Mouse (Mus musculus) layer of hippocampus, postnatal 36 days (tissue): ENCODE results near the gene Kcnma1. TPM values are rescaled to one million over a fixed set of nuclear protein-coding genes. Genes with fewer than 3 reads are reported as not detected.
A peak's percentile ranks its signal among the peaks of the same experiment; 100 is the strongest.

ENCODE experiments used
- DNase-seq, 2 experiments: peaks; one replicate each; pipeline ENCODE4 v3.0.0; 2022
- total RNA-seq, 2 experiments: library from RNA; stranded (reverse); gene quantifications; 2 replicates each; pipeline ENCODE4 v1.2.3; 2021

Kcnma1 gene
- total RNA-seq, 2 experiments from 2014 or later, result 138 to 151 TPM

DNA sequence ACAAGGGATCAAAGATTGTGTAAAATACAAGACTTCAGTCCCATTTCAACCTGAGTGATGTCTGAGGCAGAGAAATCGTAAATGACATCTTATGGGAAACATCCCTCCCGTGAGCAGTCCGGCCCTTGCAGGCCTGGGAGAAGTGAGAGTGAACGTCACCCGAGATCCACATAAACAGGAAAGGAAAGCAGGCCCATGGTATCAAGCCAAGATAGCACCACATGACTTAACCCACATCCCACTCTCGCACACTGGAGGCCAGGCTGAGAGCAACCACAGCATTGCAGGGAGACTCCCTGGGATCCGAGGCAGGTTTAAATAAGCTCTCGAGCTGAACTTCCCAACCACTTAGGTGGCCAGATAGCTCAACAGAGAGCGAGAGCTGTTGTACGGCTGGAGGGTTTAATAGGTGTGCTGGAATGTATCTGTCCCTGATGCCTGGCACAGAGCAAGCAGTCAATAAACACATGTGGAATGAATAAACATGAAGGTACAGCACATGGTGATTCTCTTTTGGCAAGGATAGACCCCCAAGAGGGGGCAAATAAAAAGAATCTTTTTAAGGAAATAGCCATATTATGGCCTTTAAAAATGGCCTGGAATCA is 493.1 kb downstream of the Kcnma1 start:
- DNase-seq, result no peak

DNA sequence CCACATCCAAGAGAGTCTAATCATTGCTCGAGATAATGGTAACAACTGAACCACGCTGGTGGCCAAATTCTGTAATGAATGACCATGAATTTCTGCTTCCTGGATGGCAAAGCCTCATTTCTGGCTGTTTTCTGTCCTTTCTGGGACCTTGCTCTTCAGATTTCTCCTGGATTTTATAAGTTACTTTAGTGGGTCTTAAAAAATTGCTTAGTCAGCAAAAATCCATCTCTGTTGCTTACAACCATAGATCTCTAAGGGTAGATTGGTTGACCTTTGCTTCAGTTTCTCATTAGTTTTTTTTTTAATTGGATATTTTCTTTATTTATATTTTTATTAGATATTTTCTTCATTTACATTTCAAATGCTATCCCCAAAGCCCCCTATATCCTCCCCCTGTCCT is 496.9 kb downstream of the Kcnma1 start:
- DNase-seq, result no peak

- DNase-seq, result no peak
Observed at GRCm38 (mm10) chr14:23509792-23510191, 504.5 kb downstream of the Kcnma1 start.

DNA sequence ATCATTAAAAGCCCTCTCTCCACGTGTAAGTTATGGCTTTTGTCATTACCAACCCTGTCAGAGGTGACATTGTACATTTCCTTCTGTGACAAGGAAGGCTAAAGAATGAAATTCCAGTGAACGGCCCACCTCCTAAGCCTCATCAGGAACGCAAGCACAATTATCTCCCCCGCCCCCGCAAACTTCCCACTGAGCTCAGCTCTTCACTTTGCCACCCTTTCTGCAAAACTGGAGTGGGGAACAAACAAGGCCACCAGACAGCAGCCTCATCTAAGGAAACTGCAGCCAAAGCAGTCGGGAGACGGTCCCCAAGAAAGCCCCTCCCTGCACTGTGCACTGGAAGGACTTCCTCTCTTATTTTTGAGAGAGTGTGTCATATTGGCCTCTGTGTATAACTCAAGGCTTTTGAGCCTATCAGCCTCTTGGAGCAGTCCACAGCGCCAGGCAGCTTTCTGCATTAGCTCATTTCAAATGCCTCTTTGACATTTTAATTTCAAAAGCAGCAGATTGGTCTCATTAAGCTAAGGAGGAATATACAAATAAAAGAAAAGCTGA is 512.0 kb downstream of the Kcnma1 start:
- peak in 1 of 2 experiments; percentile 14 for DNase-seq

GRCm38 (mm10) chr14:23496801-23497200 is 517.5 kb downstream of the Kcnma1 start:
- no peak for DNase-seq

DNA sequence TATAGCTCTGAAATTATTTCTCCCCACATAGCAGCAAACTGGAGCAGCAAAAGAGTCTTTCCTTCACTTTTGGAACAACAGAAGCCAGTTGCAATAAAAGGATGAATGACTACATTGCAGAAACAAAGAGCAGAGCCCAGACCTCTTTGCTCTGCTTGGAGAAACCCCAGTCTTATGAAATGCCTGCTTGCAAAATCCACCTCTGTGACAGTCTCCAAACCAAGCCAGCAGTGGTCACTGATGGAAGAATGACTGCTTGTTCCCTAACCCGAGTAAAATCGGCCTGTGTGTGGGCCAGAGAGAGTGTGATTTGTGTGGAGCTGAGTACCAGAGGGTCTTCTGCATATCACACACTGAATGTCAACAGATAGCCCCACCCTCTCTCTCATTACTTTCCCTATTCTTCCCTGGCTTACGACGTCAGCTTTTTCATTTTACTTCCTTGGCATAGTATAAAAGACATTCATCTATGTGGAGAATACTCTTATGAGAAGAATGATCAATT is 518.0 kb downstream of the Kcnma1 start:
- DNase-seq, result no peak

DNA sequence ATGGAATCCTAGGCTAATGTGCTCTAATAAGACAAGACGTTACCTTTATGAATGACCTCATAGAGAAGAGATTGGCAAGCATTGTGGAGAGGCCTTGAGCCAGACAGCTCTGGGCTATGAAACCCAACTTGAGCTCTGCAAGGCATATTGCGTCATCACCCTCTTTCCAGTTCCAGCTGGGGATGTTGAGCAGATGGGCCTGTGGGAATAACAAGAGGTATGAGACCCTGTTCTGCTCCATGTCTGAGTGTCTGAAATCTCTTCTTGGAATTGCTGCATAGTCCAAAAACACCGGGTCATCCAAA is 519.8 kb downstream of the Kcnma1 start:
- DNase-seq, result no peak

GRCm38 (mm10) chr14:23493750-23494495 is 520.4 kb downstream of the Kcnma1 start:
- DNase-seq, result no peak

GRCm38 (mm10) chr14:23492581-23493360 is 521.5 kb downstream of the Kcnma1 start:
- no peak for DNase-seq

DNA sequence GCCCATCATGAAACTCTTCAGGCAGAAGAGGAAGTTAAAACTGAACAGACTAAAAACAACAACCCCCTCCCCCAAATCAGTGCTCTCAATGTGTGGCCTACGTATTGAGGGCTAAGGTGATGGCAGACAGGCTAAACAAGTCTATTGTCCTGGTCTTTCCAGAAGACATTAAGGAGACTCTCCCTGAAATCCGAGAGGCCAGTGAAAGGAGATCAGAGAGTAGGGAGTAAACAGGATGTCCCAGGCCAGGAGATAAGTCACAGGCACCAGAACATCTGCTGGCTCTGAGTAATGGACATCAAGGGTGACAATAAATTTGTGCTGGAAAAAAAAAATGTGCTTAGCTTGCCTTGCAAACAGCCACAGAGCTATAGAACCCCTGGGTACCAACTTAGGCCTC is 522.9 kb downstream of the Kcnma1 start:
- no peak for DNase-seq

DNA sequence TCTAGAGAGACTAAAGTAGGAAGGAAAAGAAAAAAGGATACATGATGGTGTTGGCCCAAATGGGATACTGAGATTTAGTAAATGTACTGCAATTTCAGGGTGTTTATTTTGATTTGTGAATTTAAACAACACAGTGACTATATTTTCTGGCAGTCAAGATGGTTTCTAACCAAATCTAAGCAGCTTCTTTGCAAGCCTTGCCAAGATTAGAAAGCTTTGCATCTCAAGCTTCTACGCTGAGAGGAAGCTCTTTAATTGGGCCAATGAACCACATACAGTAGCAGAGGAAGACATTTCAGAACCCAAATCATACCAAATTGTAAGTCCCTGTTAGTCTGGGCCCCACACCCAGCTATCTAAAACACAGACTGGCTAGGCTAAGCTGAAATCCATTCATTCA is 527.6 kb downstream of the Kcnma1 start:
- no peak for DNase-seq

GRCm38 (mm10) chr14:23485802-23486500 is 528.3 kb downstream of the Kcnma1 start:
- DNase-seq, result no peak

DNA sequence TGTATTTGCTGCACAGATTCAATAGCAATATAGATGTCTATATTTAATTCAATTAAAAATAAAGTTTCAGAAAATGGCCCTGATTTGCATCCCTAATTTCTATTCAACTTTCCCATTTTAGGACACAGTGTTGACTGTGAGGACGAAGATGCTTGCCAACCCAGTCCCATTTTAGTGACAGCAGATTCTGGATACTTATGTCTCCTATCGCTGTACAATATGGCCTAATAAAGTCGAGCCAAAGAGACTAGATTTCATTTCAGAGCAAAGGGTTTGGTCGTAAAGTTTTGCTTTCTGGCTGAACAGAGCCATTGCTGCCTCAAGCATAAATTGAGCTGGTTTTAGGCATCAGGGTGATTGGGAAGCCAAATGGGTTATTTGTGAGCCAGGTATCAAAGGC is 539.2 kb downstream of the Kcnma1 start:
- DNase-seq, result peak in 1 of 2 experiments; percentile 8

DNA sequence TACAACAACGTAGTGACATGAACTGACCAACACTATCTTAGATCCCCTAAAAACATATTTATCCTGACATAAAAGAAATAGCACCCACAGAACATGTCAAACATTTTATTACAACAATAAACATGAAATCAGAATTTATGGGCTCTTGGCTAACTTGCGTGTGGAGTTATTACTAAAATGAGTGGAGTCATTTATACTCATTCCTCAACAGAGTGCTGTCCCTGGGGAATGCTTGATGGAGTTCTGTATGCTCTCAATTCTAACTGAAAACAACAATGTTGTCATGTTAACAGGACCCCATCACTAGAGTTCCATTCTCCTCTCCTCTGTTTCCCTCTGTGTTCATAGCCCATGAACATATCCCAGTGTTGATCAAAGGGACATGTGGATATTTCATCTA is 544.2 kb downstream of the Kcnma1 start:
- DNase-seq, result no peak

DNA sequence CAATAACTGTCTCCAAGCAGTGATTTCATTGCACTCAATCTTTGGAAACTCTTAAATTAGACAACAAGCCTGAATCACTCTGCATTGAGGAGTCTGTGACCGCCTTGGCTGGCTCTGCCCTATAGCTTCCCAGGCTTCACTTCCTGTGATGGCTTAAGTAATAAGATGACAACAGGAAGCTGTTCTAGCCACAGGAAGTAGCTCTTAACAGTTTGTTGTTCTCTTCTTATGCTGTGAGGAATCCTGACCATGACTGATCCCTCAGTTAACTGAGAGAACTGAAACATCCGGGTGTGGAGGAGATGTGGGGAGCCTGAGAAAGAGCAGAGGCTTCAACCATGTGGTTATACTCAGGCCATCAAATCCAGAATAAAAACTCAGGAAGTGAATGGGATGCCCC is 549.2 kb downstream of the Kcnma1 start:
- DNase-seq, result no peak

GRCm38 (mm10) chr14:23458560-23458959 is 555.7 kb downstream of the Kcnma1 start:
- no peak for DNase-seq

DNA sequence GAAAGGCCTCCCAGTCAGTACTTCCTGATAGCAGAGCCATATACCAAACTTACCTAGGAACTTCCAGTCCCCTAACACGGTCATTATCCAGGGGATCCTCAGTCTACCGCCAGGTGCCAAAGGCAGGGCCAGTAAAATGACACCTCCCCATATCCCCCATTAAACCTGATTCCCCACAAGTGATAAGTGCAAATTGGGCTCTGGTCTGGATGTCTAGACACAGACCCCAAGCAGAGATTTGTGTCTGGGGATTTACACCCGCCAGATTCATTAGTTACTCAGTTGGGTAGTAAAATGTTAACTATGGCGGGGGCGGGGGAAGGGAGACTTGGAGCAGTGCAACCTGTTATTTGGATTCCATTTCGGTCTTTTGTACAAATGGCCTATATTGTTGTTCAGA is 562.6 kb downstream of the Kcnma1 start:
- no peak for DNase-seq

DNA sequence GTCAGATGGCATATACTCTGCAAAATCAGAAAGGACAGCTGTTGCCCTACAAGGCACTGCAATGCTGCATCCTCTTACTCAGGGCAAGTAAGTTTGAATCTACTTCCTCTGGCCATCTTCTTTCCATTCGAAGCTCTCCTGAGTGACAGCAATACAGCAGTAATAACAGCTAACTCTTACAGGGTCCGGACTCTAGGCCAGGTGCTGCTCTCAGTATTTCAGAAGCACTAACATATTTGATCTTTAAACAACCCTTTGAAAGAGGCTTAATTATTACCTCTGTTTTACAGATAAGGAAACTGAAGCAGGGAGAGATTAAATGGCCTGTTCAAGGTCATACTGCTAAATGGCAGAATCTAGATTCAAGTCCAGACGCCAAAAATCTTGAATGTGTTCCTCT is 576.8 kb downstream of the Kcnma1 start:
- DNase-seq, result no peak

DNA sequence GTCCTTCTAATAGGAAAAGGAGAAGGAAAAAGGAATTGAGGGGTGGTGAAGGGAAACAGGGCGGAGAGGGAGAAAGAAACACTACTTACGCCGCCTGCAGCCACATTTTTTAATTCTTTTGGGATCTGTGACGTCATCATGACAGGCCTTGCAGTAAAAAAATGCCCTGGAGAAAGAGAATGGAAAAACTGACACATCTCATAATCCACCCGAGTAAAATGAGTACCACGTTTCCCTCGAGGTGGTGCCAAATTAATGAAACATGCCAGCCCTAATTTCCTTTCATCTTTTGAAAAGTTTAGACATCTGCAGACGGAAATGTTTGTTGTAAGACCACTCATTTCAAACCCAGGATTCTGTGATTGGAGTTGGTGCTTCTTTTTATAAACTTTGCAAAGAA is 578.4 kb downstream of the Kcnma1 start:
- DNase-seq, result no peak

DNA sequence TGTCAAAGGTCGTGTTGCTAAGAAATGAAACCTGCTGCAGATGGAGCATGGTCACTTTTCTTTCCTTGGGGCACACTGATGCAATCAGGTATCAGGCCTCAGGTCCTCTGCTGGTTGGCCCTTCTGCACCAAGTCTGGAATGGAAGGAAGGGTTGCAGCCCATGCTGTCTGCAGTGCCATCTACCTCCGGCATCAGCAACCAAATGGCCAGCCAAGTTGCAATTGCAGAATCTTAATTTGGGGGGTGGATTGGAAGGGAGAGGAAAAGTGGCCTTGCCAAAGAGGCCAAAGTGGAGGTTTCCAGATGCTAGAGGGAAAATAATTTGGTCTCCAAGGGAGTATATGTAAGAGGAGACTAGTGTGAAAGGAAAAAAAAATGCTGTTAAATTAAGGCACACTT is 584.3 kb downstream of the Kcnma1 start:
- no peak for DNase-seq

- no peak for DNase-seq
Observed at GRCm38 (mm10) chr14:23429043-23429442, 585.2 kb downstream of the Kcnma1 start.

DNA sequence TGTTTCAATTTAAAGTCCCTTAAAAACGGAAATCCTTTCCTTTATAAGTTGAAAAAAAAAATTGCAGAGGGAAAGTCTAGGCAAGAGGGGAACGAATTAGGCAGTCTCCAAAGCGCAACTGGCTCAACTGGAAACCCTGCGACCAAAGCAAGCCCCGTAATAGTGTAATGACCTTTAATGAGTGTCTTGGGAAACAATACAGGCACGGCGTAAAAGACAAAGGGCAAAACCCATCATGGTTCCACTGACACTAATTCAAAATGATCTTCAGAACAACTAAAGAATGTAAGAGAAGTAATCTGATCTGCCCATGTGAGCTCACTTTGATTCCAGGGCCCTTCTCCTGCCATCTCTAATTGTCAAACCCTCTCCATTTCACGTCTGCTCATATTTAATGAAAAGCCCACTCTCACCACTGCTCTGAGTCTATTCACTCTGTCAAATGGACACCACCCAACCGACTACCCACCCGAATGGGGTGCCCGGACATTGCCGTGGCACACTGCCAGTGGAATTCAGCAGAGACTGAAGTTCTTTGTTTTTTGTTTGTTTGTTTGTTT is 591.7 kb downstream of the Kcnma1 start:
- DNase-seq, result no peak
